Mouse (Mus musculus) sigmoid colon, adult 10 weeks (tissue): ENCODE data around the gene Sox13. TPM values are rescaled to one million over a fixed set of nuclear protein-coding genes. Genes with fewer than 3 reads are reported as not detected.

Experiments
- polyA plus RNA-seq: library from polyadenylated mRNA; stranded (reverse); fragments of 350-450 nt; fragmentation: Illumina TruSeq; extraction: RNeasy Lipid Tissue Mini Kit (QIAGEN cat#74804); gene quantifications from one replicate; pipeline ENCODE4 v1.2.3, GENCODE M21; 2014; ENCODE audit warnings: low read depth, low replicate concordance

The Sox13 gene
- 3.3 TPM for polyA plus RNA-seq

GRCm38 (mm10) chr1:133423543-133424480 lies at the start of gene Sox13:
Gene Sox13, minus strand, starts transcription at chr1:133424377.

GRCm38 (mm10) chr1:133363276-133364021 lies 60.7 kb downstream of the Sox13 start, which contains the start of gene Etnk2:
Gene Etnk2, plus strand, starts transcription at chr1:133363572.

GRCm38 (mm10) chr1:133350210-133350609 lies 74.0 kb downstream of the Sox13 start, which contains the start of gene Ren1:
Gene Ren1, plus strand, starts transcription at chr1:133350510.

Other genes with a start within 250 kb of the Sox13 start
- gene Golt1a, start 114.6 kb downstream of the Sox13 start, polyA plus RNA-seq = 4.7 TPM
- gene Kiss1, start 102.5 kb downstream of the Sox13 start, polyA plus RNA-seq = not detected
- gene Ren1, start 73.9 kb downstream of the Sox13 start, polyA plus RNA-seq = not detected
- gene Etnk2, start 60.8 kb downstream of the Sox13 start, polyA plus RNA-seq = not detected
- 484 TPM for gene Snrpe, start 185.9 kb upstream of the Sox13 start, polyA plus RNA-seq
- 32.7 TPM for gene Zbed6, start 236.5 kb upstream of the Sox13 start, polyA plus RNA-seq
- gene Gm38394, start 236.9 kb upstream of the Sox13 start, polyA plus RNA-seq = 34.3 TPM